Mouse (Mus musculus) right cerebral cortex, postnatal 10 days (tissue): ENCODE measurements around the gene Vav1.
"Not testable (repeated sequence)": the region's sequence is repeated elsewhere in the genome, so short reads cannot be mapped to it uniquely, and the experiment has no call there.

Source experiments
- DNase-seq, 2 experiments: peaks; one replicate each; pipeline ENCODE4 v3.0.0; 2021; ENCODE audit warnings: low spot score in 2 of 2

Vav1 gene

DNA sequence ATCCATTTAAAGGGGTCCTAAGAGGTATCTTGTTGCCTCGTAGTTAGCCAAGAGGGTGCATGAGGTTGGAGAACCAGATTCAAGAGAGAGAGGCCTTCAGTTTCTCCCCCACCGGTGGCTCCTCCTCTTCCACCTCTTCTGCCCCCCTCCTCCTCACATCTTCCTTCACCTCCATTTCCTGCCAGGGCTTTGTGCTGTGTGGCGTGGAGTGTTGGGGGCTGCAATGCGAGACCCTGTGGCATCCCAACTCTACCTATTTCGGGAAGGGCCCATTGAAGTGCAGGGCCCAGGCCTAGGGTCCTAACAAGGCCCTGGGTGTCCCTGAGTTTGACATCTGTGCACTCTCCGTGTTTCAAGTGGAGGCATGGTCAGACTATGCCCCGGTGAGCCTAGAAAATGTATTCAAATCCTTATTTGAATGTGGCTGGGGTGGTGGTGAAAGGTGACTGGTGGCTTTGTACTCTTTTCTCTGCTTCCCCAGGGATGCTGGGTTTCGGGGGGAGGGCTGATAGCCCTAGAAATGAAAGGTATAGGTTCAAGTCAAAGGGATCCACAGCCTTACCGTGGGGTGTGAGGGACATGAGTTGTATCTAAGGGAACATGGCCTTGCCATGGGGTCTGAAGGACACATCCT is 808 bp downstream of the Vav1 start:
- DNase-seq: no peak

DNA sequence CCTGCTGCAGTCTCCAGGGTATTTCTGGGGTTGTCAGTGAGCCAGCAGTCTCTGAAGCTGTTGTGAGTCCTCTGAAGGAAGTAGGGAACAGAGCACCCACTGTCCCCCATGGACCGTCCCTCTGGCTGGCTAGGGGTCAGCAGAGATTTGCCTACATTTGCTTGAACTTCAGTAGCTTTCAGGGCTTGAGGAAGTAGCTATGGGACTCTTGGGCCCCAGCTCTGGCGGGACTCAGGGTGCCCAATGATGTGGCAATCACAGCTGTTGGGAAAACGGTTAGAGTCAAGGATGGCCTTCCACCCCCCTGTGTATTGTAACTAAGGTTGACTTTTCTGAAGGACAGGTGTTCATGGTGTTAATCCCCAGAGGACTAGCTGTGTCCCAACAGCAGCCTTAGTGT is 1.5 kb downstream of the Vav1 start:
- peak in 1 of 2 experiments; percentile 42 for DNase-seq

DNA sequence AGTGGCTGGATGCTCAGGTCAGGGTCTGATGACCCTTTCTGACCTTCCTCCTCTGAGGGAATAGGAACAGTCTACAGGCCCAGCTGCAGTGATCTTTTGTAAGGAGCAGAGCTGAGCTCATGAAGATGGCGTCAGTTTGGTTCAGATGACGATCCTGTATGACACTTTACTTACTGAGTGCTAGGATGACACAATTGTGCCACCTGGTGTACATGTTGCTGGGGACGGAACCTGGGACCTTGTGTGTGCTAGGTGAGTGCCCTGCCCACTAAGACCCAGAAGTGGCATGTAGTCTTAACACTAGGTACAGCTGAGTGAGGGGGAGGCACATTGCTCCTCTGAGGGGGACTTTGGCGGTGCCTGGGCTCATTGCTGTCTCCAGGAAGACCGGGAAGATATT is 5.0 kb downstream of the Vav1 start:
- no peak for DNase-seq

DNA sequence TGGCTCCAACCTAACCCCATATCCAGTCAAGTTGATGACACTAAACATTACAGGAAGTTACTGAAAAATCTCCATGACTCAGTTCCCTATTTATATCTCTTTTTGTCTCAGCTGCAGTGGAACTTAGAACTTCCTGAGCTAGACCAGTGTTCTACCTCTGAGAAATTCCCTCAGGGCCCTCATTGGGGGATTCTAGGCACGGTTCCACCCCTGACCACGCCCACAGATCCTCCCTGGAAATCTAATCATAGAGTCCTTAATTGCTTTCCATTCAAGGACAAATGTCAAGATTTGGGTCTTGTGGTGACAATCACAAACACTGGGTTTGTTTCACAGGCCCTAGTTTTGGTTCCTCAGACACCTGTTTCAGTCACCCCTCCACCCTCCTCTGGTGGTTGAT is 6.2 kb downstream of the Vav1 start:
- no peak for DNase-seq

DNA sequence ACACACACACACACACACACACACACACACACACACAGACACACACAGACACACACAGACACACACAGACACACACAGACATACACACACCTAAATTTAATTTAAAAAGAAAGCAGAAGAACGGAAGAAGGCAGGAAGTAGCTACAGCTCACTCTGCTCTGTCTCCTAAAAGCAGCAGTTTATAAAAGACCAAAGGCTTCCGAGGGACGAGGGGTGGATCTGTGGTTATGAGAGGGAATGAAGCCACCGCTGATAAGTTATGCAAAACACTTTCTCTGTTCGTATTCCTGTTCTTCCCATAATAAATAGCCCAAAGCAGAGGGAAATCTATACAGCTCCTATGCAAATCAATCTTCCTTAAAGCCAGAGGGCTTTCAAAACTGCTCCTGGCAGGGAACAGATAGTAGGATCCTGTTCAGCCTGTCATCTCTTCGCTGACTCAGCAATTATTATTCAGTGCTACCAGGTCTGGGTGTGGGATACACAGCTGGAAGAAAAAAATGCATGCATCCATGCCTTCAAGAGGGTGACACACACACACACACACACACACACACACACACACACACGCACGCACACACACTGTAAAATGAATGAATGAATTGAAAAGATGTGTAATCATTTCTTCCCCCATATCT is 7.9 kb downstream of the Vav1 start:
- no peak for DNase-seq

DNA sequence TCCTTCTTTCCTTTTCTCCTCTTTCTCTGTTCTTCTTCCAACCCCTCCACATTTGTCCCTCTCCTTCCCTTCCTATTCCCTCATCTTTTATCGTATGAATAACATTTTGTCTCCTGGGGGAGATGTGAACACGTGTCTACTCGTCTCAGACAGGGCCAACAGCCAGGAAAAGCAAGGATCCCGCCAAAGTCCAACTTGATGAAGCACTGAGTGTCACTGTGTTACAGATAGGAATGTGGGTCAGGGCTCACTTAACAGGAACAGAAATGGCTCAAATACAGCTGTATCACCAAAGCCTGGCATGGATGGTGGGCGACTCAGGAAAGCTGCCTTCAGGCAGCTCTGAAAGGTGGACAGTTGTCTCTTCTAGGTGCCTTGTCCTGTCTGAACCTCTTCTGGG is 10.4 kb downstream of the Vav1 start:
- no peak for DNase-seq

DNA sequence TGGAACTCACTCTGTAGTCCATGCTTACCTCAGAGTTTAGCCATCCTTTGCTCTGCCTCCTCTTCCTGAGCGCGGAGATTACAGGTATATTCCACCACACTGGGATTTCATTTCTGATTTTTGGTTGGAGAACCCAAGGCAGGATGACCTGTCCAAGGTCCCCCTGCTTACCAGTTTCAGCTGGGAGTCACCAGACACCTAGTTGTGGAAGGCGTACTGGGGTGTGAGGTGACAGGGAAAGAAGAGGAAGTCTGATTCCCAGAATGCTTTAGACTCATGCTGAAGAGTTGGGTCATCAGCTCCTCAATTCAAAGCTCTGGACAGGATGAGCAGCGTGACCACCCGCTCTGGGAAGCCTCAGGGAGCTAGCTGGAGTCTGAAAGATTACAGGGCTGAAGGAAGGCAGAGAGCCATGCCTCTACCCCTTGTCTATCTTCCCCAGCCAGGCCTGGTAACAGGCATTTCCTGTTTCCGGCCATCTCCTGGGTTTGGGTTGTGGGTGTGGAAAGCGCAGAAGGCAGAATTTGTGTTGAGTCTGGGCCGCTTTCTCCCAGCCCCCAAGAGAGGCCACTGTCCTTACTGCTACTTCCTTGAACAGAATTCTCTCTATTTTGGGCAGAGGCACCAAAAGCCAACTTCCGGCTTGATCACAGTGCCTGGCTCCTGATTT is 11.2 kb downstream of the Vav1 start:
- DNase-seq: peak; percentile 57 to 62

DNA sequence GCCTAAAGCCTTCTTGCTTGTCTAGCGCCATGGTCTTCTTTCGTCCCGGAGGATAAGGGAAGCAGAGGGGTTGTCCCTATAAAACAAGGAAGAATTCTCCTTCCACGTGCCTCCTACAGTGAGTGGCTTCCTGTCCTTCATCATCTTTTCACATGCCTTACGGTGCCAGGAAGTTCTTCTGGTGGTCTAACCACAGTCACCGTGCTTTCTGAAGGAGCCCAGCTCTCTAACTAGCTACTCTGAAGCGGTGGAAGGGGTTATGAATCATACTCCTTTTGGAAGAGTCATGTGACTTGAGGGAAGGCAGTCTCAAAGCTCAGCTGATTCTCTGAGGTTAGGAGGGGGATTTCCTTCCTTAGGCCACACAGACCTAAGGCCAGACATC is 11.8 kb downstream of the Vav1 start:
- DNase-seq: no peak

DNA sequence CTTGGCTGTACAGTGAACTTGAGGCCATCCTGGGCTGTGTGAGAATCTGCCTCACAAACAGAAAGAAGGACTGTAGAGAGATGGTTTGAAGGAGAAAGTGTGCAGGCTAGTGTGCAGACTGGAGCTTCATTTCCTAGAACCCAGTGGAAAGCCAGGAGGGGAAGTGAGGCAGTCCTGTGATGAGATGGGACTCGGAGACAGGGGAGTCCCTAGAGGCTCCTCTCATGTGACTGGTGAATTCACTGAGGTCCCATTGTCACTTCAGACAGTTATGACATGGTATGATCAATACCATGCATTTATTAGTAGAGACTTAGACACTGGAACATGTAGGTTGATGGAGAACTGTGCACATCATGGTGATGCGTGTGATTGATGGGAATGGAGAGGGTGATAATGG is 13.4 kb downstream of the Vav1 start:
- DNase-seq: no peak

DNA sequence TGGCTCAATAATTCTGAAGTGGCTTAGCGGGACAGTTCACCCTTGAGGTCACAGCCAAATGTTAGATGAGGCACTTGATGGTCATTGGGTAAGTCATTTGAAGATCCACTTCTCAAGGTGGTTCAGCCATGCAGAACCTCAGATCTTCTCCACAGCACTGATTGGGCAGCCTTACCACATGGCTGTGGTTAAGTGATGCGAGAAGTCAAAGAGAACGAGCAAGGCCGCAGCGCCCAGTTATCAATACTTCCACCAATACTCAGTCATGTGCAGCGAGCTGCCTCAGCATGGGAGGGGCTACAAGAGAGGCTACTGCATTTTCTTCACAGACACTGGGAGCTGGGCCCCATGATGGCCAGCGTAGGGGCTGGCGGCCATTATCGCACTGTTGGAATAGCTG is 14.1 kb downstream of the Vav1 start:
- DNase-seq: no peak

DNA sequence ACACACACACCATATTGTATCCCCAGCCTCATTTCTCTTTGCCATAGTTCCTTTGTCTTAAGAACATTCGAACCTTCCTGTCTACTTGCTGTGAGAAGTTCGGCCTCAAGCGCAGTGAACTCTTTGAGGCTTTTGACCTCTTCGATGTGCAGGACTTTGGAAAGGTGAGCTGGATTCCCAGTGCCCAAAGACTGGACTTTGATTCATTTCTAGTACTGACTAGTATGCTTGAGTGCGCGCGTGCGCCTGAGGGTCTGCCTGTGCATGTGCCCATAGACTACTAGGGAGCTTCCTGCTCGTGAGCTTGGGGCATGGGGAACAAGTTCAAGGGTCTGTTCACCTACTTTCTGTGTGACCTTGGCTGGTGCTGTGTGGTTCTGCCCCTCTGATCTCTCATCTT is 17.0 kb downstream of the Vav1 start:
- DNase-seq: no peak

DNA sequence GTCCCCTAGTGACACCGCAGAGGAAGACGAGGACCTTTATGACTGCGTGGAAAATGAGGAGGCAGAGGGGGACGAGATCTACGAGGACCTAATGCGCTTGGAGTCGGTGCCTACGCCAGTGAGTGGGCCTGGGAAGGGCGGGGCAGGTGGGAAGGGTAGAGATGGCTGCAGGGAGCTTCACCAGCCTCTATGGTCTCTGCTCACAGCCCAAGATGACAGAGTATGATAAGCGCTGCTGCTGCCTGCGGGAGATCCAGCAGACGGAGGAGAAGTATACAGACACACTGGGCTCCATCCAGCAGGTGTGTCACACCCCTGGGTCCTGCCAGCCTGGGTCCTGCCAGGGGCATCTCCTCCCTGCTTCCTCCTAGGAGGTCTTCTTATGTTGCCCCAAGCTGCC is 18.1 kb downstream of the Vav1 start:
- no peak for DNase-seq

DNA sequence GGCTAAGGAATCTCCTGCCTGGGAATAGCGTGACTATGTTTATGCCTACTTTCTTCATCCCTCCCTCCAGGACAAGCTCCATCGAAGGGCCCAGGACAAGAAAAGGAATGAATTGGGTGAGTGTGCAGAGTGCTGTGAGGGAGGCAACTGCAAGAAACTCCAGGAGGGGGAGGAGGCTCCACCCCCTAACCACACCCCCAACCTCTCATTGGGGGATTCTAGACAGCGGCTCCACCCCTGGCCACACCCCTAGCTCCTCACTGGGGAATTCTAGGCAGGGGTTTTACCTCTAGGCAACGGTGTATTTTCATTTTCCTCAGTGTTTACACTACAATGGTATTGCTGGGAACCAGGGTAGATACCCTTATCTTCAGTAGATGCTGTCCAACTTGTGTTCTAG is 26.7 kb downstream of the Vav1 start:
- DNase-seq: no peak

DNA sequence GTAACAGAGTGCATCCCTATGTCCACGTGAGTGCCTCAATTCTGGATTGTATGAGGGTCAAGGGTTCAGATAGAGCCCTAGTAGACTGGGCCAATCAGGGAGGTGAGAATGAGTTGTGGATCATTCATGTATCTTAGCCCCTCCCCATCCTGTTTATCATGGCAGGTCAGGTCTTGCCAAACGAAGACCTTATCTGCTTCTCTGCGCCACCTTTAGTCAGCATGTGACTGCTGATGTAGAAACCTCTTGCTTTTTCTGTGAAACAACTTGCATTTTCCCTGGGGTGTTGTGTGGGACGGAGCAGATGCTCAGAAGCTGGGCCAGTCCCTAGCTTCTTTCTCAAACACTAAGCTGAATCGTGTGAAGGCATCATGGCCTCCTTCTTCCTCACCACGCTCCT is 28.2 kb downstream of the Vav1 start:
- DNase-seq: no peak

DNA sequence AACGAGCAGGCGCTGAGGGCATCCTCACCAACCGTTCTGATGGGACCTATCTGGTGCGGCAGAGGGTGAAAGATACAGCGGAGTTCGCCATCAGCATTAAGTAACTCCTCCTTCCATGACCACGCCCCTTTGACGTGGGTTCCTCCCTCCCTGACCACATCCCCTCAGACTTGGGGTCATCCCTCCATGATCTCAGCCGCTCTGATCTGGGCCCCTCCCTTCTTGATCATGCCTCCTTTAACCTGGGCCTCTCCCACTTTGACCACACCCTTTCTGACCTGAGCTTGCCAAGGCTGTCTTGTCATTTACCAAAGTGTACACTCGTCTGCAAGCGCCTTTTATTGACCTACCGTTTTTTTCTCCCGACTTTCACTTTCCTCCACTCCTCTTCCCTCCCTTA is 32.9 kb downstream of the Vav1 start:
- DNase-seq: no peak

DNA sequence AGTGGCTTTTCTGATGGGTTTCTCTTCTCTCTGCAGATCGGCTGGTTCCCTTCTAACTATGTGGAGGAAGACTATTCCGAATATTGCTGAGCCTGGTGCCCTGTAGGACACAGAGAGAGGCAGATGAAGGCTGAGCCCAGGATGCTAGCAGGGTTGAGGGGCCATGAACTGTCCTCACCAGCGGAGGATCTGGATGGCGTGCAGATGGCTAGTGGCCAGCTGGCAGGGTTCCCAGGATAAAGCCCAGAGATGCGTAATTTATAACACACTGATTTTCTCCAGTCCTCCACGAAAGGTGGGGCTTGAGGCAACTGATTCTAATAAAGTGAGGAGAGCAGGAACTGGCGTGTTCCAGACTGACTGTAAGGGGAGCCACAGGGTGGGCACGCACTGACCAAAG is 48.7 kb downstream of the Vav1 start:
- DNase-seq: no peak

DNA sequence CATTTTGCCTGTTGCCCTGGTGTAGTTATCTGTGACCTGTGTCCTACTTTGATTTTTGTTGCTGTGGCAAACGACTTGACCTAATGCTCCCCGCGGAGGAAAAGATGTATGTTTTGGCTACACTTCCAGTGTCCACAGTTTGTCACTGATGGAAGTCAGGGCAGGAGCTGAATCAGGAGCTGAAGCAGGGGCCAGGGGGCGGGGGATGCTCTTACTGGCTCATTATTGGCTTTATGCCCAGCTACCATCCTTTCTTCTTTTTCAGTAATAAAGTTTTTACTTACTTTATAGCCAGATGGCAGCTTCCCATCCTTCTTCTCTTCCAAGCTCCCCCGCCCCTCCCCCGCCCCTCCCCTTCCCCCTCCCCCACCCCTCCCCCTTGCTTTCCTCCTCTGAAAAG is 50.0 kb downstream of the Vav1 start:
- DNase-seq: no peak

DNA sequence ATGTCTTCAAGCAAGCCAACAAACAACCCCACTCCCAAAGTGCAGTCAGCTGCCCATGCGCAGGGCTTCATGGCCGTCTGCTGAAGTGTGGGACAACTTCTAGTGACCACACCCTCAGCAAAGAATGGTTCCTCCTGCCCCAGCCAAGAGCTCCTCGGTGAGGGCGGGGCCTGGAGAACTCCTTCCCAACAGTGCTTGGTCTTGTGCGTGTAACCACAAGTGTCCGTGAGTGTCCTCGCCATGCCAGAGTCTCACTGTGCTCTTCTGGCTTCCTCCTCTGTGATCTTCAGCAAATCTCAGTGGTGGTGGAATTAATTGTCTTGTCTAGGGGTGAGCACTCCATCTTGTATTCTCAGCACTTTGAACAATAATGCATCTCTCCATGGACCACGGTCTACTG is 52.1 kb downstream of the Vav1 start:
- no peak for DNase-seq

DNA sequence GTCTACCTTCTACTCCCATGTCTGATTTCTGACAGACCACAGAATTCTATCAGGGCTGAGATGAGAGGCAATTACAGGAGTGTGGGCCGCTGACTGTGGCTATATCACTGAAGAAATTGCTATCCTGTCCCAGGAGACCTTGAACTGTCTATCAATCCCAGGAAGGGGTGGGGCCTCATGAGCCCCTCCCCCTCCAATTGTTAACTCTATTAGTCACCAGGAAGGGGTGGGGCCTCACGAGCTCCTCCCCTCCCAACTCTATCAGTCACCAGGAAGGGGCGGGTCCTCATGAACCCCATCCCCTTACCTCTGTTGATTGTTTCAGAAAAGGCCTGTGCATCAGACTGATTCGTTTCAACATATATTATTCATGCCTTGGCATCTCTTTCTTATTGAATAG is 53.3 kb downstream of the Vav1 start:
- DNase-seq: no peak

DNA sequence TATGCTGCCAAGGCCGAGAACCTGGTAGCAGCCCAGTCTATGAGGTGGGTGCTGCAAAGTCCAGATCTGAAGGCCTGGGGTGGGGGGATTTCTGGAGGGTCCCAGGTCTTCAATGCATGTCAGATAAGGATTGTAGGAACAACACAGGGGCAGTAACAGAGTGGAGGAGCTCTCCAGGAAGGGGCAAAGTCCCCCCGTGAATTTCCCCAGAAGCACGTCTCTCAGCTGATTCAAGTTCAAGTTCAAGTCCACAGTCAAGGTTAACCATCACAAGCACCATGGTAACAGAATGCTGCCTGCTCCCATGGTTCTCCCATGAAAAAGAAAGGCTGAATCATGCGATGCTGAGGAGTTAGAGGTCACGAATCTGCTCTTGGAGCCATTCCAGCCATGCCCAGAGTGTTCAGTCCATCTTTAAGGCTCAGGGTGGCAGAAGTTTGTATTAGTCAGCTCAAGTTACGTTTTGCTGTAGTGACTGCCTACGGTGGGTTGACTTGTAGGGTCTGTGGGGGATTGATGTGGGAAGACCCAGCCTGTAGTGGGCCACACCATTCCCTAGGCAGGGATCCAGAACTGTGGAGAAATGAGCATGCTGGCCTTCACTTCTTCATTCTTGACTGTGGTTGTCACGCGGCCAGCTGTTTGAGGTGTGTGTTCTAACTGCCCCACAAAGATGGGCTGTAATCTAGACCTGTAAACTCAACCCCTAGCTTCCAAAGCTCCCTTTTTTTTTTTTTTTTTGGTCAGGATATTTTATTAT is 55.3 kb downstream of the Vav1 start:
- no peak for DNase-seq

DNA sequence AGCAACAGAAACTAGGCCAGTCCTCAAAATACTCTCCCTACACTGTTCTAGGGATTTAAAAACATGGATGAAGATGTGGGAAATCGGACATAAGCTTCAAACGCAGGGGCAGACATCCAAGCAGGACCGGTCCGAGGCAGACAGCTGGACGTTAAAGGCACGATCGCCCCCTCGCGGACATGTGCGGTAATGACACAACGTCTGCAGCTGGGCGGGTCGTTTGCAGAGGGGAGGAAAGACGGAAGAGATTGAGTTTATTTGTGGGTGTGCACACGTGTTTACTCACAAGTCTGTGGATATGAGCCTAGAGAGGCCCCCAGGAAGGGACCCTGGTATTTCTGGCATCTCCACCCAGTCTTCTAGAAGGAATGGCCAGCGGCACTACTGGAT is 55.9 kb downstream of the Vav1 start:
- peak; percentile 82 to 90 for DNase-seq

DNA sequence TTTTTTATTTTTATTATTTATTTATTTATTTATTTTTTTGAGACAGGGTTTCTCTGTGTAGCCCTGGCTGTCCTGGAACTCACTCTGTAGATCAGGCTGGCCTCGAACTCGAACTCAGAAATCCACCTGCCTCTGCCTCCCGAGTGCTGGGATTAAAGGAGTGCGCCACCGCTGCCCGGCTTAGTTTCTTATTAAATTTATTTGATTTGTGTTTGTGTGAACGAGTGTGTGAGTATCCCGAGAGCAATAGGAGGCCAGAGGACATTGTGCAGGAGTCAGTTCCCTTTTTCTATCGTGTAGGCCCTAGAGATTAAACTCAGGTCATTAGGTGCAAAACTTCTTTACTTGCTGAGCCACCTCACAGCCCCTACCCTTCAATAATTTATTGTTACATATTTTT is 56.3 kb downstream of the Vav1 start:
- not testable (repeated sequence) for DNase-seq
